Mouse (Mus musculus): ENCODE results near the gene Dnmt3a. TPM values are rescaled to one million over a fixed set of nuclear protein-coding genes. Genes with fewer than 3 reads are reported as not detected.
A peak's percentile ranks its signal among the peaks of the same experiment; 100 is the strongest.

Gene Dnmt3a
- polyA plus RNA-seq, 1 experiment from 2014 or later, result 152 TPM

DNA sequence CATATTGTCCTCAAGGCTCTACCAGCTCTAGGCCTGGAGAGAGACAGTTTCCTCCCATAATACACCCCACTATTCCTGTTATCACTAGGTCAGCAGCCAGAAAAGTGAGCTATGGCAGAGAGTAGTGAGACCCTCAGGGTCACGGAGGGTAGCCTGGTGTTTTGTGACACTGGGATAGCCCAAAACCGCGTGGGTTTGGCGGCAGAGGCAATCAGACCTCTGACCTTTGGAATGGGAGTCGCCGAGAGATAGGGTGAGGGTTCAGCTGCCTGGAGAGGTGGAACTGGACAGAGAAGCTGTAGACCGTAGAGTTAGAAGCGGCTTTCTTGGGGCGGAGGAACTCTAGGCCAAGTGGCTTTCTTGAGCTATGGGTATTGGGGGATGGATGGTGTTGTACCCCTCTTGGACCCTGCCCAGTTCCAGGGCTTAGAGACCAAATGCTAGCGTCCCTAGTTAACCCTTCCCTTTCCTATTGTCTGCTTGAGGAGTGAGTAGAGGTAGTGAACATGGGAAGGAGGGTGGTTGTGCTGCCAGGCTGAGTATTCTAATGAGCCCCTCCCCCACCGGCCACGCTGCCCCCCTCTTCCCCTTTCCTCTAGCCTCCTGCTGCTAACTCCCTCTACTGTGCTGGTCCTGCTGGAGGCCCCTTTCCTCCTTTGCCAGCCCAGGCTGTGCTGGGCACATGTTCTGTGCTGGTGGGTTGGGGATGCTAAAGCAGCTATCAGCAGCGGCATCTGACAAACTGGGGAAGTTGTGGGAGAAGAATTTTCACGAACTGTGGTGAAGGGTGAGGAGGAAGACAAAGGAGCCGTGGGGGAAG is 86.6 kb downstream of the Dnmt3a start:
- peak overlapping the region; percentile 35 for H3K9ac ChIP-seq
- ATAC-seq (replicated peaks), result peak; percentile 31
- H3K9me3 ChIP-seq, result no peaks in the 10 kb centered on the region
- H3K4me2 ChIP-seq, result peak overlapping the region; percentile 78
- no peaks in the 10 kb centered on the region for H3K27me3 ChIP-seq (replicated peaks)
- H3K4me3 ChIP-seq, result peak overlapping the region; percentile 44
- peaks cover 21% of the 10 kb centered on the region for H3K36me3 ChIP-seq (replicated peaks)
- peaks cover 68% of the 10 kb centered on the region for H3K4me1 ChIP-seq
- WGBS, result 6% methylated on average over 15 of the region's 15 CpGs
- H3K27ac ChIP-seq, result peak overlapping the region; percentile 75

GRCm38 (mm10) chr12:3893335-3893734 is 87.5 kb downstream of the Dnmt3a start:
- Histone ChIP-seq H3K9ac (no peak overlapping the region), H3K4me3 (peak overlapping the region; percentile 44; the same call in 1 of the 2 replicates)

DNA sequence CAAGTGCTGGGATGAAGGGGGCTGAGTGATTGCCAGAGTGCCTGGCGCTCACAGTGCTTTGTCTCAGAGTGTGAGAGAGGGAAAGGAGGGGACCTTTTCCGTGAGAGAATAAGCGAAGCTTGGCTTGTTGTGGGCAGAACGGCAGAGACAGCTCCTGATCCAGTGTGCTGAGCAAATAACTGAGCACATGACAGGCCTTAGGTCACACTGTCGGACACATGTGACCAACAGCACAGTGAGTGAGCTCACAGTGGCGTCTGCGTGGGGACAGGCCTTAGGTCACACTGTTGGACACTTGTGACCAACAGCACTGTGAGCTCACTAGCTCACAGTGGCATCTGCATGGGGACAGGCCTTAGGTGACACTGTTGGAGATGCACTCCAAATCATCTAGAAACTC is 88.7 kb downstream of the Dnmt3a start:
- no peak overlapping the region for H3K27ac ChIP-seq

More at GRCm38 (mm10) chr12:3893335-3893734, 87.5 kb downstream of the Dnmt3a start:
- Histone ChIP-seq H3K27ac (peak overlapping the region; percentile 75; the same call in 1 of the 2 replicates), H3K27me3 (replicated peaks) (no peaks in the 10 kb centered on the region), H3K4me2 (peak overlapping the region; percentile 78), H3K4me1 (peaks cover 59% of the 10 kb centered on the region), H3K36me3 (replicated peaks) (peaks cover 28% of the 10 kb centered on the region), H3K9me3 (no peaks in the 10 kb centered on the region)
- ATAC-seq (replicated peaks), result no peak
- WGBS, result 56% methylated on average over 6 of the region's 6 CpGs

DNA sequence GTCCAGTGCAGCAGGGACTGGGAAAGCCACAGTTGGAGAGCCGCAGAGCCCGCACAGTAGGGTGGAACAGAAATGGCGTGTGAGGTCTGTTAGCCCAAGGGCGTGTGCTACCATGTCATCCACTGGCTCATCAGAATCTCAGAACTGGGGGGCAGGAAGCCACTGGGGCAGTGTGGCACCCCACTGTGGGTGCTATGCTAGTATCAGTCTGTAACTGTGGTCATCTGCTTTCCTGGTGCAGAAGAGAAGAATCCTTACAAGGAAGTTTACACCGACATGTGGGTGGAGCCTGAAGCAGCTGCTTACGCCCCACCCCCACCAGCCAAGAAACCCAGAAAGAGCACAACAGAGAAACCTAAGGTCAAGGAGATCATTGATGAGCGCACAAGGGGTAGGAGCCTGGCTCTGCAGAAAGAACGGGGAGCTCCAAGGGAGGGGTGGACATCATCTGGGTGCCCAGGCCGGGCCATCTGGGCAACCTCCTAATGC is 91.3 kb downstream of the Dnmt3a start:
- no peaks in the 10 kb centered on the region for H3K27me3 ChIP-seq (replicated peaks)
- H3K36me3 ChIP-seq (replicated peaks), result peaks cover 60% of the 10 kb centered on the region
- ATAC-seq (replicated peaks), result no peak
- 91% methylated on average over 9 of the region's 9 CpGs for WGBS
- no peak overlapping the region for H3K4me3 ChIP-seq
- no peak overlapping the region for H3K9ac ChIP-seq
- peaks cover 25% of the 10 kb centered on the region for H3K4me1 ChIP-seq
- no peak overlapping the region for H3K27ac ChIP-seq
- H3K9me3 ChIP-seq, result no peaks in the 10 kb centered on the region
- H3K4me2 ChIP-seq, result no peak overlapping the region

More for the DNA sequence above, 88.7 kb downstream of the Dnmt3a start:
- Histone ChIP-seq H3K27me3 (replicated peaks) (no peaks in the 10 kb centered on the region), H3K9ac (no peak overlapping the region), H3K9me3 (no peaks in the 10 kb centered on the region), H3K36me3 (replicated peaks) (peaks cover 39% of the 10 kb centered on the region), H3K4me2 (no peak overlapping the region), H3K4me1 (peaks cover 47% of the 10 kb centered on the region), H3K4me3 (no peak overlapping the region)
- ATAC-seq (replicated peaks), result no peak
- WGBS, result 67% methylated on average over 7 of the region's 7 CpGs

- H3K4me2 ChIP-seq, result no peak overlapping the region
- ATAC-seq (replicated peaks), result no peak
- no peak overlapping the region for H3K9ac ChIP-seq
- no peaks in the 10 kb centered on the region for H3K27me3 ChIP-seq (replicated peaks)
- 0 out of 2 replicates have a peak, but pooled peaks cover 8% of the 10 kb centered on the region for H3K4me1 ChIP-seq
- H3K9me3 ChIP-seq, result no peaks in the 10 kb centered on the region
- 100% methylated on average over 2 of the region's 2 CpGs for WGBS
- H3K36me3 ChIP-seq (replicated peaks), result peaks cover 72% of the 10 kb centered on the region
- H3K27ac ChIP-seq, result no peak overlapping the region
- H3K4me3 ChIP-seq, result no peak overlapping the region
These were observed 93.0 kb downstream of the Dnmt3a start for GRCm38 (mm10) chr12:3898811-3899210.

DNA sequence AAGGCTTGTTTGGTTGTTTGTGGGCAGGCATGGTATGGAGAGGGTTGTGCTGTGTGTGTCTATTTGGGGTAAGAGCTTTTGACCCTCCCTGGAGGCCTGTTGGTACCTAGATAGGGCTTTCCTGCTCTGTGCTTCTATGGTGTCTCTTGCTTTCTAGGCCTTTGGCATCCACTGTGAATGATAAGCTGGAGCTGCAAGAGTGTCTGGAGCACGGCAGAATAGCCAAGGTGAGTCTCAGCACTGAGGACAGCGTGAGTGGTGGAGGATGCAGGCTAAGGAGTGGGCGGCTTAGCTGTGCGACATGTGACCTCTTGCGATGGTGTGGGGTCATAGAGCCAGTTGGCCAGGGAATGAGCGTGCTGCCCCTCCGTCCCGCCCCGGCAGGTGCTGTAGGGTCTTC is 99.6 kb downstream of the Dnmt3a start:
- Histone ChIP-seq H3K9me3 (no peaks in the 10 kb centered on the region), H3K4me2 (no peak overlapping the region), H3K36me3 (replicated peaks) (peaks cover 63% of the 10 kb centered on the region), H3K27me3 (replicated peaks) (no peaks in the 10 kb centered on the region), H3K27ac (no peak overlapping the region), H3K4me1 (no peaks in the 10 kb centered on the region), H3K4me3 (no peak overlapping the region), H3K9ac (no peak overlapping the region)
- ATAC-seq (replicated peaks), result no peak
- WGBS, result 94% methylated on average over 9 of the region's 9 CpGs

DNA sequence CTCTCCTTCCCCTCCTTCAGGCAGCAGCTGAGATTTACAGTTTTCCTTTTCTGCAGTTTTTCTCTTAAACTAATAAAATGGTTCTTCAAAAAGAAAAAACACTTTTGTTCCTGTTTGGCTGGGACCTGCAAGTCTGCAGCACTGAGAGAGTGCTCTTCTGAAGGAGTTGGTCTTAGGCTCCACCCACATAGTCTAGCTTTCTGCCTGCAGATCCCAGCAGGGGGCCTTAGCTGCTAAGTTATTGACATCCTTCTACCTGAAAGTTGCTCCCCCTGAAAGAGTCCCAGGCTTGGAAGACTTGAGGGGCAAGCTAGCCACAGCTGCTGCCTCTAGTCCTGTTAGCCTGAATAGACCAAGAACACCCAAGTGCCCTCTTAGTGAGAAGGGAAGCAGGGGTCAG is 100.5 kb downstream of the Dnmt3a start:
- H3K4me2 ChIP-seq, result no peak overlapping the region
- no peaks in the 10 kb centered on the region for H3K9me3 ChIP-seq
- no peak overlapping the region for H3K4me3 ChIP-seq
- ATAC-seq (replicated peaks), result no peak
- H3K4me1 ChIP-seq, result no peaks in the 10 kb centered on the region
- H3K27me3 ChIP-seq (replicated peaks), result no peaks in the 10 kb centered on the region
- no peak overlapping the region for H3K27ac ChIP-seq
- no peak overlapping the region for H3K9ac ChIP-seq
- peaks cover 59% of the 10 kb centered on the region for H3K36me3 ChIP-seq (replicated peaks)

- Histone ChIP-seq H3K4me1 (no peaks in the 10 kb centered on the region), H3K27ac (no peak overlapping the region), H3K36me3 (replicated peaks) (peaks cover 52% of the 10 kb centered on the region), H3K27me3 (replicated peaks) (no peaks in the 10 kb centered on the region), H3K9ac (no peak overlapping the region), H3K4me3 (no peak overlapping the region), H3K4me2 (no peak overlapping the region), H3K9me3 (no peaks in the 10 kb centered on the region)
- ATAC-seq (replicated peaks), result no peak
- WGBS, result 86% methylated on average over 4 of the region's 4 CpGs
These were observed 101.2 kb downstream of the Dnmt3a start for GRCm38 (mm10) chr12:3907008-3907407.

DNA sequence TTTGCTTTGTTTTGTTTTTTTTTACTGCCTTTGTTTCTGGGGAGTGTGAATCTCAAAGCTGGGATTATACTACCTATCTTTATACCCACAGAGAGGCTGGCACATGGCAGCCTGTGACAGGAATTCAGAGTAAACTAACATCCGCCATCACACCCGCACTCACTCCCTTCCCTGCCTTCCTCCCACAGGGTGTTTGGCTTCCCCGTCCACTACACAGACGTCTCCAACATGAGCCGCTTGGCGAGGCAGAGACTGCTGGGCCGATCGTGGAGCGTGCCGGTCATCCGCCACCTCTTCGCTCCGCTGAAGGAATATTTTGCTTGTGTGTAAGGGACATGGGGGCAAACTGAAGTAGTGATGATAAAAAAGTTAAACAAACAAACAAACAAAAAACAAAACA is 101.6 kb downstream of the Dnmt3a start:
- ATAC-seq (replicated peaks), result no peak
- no peaks in the 10 kb centered on the region for H3K4me1 ChIP-seq
- no peak overlapping the region for H3K4me3 ChIP-seq
- WGBS, result 70% methylated on average over 13 of the region's 13 CpGs
- H3K27me3 ChIP-seq (replicated peaks), result no peaks in the 10 kb centered on the region
- H3K9me3 ChIP-seq, result no peaks in the 10 kb centered on the region
- no peak overlapping the region for H3K4me2 ChIP-seq
- no peak overlapping the region for H3K9ac ChIP-seq
- H3K36me3 ChIP-seq (replicated peaks), result peaks cover 49% of the 10 kb centered on the region
- no peak overlapping the region for H3K27ac ChIP-seq

GRCm38 (mm10) chr12:3910466-3911093 is 104.8 kb downstream of the Dnmt3a start:
- 75% methylated on average over 10 of the region's 10 CpGs for WGBS

GRCm38 (mm10) chr12:3911831-3912348 is 106.1 kb downstream of the Dnmt3a start:
- no peaks in the 10 kb centered on the region for H3K4me1 ChIP-seq
- no peak overlapping the region for H3K9ac ChIP-seq
- ATAC-seq (replicated peaks), result no peak
- H3K9me3 ChIP-seq, result no peaks in the 10 kb centered on the region
- WGBS, result 93% methylated on average over 7 of the region's 7 CpGs
- H3K4me3 ChIP-seq, result no peak overlapping the region
- H3K4me2 ChIP-seq, result no peak overlapping the region
- H3K27me3 ChIP-seq (replicated peaks), result no peaks in the 10 kb centered on the region
- H3K36me3 ChIP-seq (replicated peaks), result peaks cover 13% of the 10 kb centered on the region; the same call in 1 of the 2 replicates
- no peak overlapping the region for H3K27ac ChIP-seq

More at GRCm38 (mm10) chr12:3910466-3911093, 104.8 kb downstream of the Dnmt3a start:
- Histone ChIP-seq H3K4me3 (no peak overlapping the region), H3K4me2 (no peak overlapping the region), H3K4me1 (no peaks in the 10 kb centered on the region), H3K9ac (no peak overlapping the region), H3K27ac (no peak overlapping the region), H3K36me3 (replicated peaks) (peaks cover 25% of the 10 kb centered on the region), H3K27me3 (replicated peaks) (no peaks in the 10 kb centered on the region), H3K9me3 (no peaks in the 10 kb centered on the region)
- peak; percentile 37; the same call in 1 of the 2 replicates for ATAC-seq (replicated peaks)

DNA sequence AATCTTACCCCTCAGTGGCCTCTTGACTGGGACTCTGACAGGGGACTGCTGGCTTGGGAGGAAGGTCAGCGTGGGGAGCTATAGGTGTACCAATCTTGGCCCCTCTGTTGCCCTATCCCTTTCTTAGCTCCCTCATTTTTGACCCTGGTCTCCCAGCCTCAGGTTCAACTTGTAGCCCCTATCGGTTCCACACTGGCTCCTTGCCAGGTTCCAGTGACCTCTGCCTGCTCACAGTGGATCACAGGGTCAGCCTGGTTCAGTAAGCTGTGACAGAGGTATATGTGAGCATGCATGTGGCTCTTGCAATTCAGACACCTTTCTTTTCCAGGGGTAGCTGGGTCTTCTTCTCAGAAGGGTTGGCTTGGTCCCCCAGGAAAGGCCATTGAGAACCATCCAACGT is 110.0 kb downstream of the Dnmt3a start:
- no peaks in the 10 kb centered on the region for H3K36me3 ChIP-seq (replicated peaks)
- 84% methylated on average over 3 of the region's 3 CpGs for WGBS
- no peaks in the 10 kb centered on the region for H3K9me3 ChIP-seq
- no peaks in the 10 kb centered on the region for H3K27me3 ChIP-seq (replicated peaks)
- ATAC-seq (replicated peaks), result no peak
- no peak overlapping the region for H3K4me3 ChIP-seq
- H3K27ac ChIP-seq, result no peak overlapping the region
- no peak overlapping the region for H3K9ac ChIP-seq
- no peak overlapping the region for H3K4me2 ChIP-seq
- peaks cover 8% of the 10 kb centered on the region; the same call in 1 of the 2 replicates for H3K4me1 ChIP-seq
